Mouse (Mus musculus) kidney, postnatal 36 days (tissue): ENCODE measurements around the gene Msh3.

Experiments
- DNase-seq, 2 experiments: peaks; one replicate each; pipeline ENCODE4 v3.0.0; 2021 to 2022; ENCODE audit warnings: mixed read lengths in 2 of 2

The Msh3 gene

DNA sequence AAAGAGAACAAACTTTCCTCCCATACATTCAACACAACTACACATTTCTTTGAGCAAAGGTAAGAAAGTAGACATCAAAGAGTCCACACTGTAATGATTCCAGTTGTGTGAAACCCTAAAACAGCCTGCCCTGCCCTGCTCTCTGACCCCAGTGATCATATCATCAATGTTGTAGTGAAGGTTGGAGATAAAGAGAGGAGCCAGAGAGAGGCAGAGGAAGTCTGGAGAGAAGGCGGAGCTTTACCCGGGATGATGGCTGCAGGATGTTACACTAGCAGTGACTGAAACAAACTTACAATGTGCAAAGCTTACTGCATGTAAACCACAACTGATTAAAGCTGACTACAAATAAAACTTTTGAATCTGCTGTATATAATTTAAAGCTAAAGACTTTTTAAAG, 26.8 kb downstream of the Msh3 start:
- no peak for DNase-seq

GRCm38 (mm10) chr13:92326030-92326429, 28.8 kb downstream of the Msh3 start:
- DNase-seq, result no peak

DNA sequence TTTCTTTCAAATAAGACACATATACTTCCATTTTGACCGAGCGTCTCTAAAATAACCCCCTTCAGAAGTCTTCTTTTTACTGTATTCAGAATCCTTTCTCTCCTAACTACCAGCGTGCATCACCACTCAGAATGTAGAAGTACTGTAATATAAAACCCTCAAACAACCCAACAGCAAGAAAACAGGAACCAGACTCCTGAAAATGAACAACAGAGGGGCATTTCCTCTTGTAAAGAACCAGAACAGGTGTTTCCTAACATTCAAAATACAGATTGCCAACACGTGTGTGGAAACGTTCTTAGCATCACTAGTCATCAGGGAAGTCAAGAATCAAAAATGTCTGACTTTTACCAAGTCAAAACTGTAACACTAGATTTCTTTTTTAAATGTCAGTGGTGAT, 34.0 kb downstream of the Msh3 start:
- no peak for DNase-seq

- no peak for DNase-seq
Observed at GRCm38 (mm10) chr13:92314613-92315012, 40.2 kb downstream of the Msh3 start.

GRCm38 (mm10) chr13:92305680-92306079, 49.1 kb downstream of the Msh3 start, which contains the start of gene Gm20379:
TSS of gene Gm20379 (plus strand) at chr13:92305980.
- no peak for DNase-seq

GRCm38 (mm10) chr13:92304291-92304690, 50.5 kb downstream of the Msh3 start:
- DNase-seq, result no peak

DNA sequence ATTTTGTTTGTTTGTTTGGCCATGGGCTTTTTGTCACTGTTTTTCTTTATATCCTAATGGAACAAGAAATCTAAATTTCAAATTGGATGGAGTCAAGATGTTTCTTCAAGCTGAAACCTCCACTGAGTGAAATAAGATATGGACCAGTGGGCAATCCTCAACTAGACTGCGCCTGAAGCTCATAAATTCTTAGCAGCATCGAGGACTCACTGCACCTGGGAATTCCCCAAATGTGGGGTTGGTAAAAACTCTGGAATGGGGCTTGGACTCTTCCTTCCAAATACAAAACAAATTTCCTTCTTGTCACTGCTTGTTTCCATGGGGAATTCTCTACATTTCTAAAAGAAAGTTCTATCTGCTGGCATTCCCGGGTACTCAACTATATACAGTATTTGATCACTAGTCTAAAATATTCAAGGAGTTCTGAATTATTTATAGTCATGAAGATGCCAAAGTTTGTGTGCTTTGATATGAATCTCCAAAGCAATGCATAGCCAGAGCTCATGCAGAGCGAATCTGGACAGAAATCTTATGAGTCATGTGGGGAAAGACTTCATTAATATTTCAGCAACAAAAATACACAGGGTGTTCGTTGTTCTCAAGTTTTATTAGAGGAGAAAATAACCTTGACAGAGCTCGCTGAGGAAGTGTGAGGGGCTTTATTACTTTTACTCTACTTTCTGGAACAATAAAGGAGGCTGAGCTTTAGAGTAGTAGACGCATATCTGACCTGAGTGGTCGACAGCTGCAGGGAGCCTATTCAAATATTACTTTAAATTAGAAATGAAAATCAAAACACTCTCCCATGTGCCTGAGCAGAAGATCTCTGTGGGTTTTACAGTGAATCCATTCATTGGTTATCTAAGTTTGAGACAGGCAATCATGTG, 51.5 kb downstream of the Msh3 start:
- DNase-seq, result no peak

GRCm38 (mm10) chr13:92302466-92302865, 52.3 kb downstream of the Msh3 start:
- no peak for DNase-seq

DNA sequence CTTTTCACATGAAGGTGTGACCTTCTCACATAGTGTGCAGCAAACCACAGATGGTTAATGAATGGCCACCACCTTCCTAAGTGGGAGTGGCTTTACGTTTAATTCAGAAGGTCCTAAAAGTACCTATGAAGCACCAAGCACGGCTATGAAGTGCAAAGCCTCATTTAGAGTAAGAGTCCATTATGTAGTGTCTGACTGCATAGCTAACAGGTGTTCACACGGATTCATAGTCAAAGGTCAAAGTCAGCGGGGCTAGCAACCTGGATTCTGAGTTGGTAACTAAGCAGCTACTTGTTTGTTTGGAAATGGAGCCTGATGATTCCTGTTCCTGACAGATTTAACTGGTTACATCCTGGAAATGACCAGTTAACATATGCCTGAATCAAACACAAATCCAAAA, 53.0 kb downstream of the Msh3 start:
- DNase-seq, result peak in 1 of 2 experiments; percentile 21

- DNase-seq, result no peak
Observed at GRCm38 (mm10) chr13:92299522-92299921, 55.3 kb downstream of the Msh3 start.

GRCm38 (mm10) chr13:92297021-92297420, 57.8 kb downstream of the Msh3 start:
- DNase-seq, result no peak

GRCm38 (mm10) chr13:92296490-92296889, 58.3 kb downstream of the Msh3 start:
- no peak for DNase-seq

DNA sequence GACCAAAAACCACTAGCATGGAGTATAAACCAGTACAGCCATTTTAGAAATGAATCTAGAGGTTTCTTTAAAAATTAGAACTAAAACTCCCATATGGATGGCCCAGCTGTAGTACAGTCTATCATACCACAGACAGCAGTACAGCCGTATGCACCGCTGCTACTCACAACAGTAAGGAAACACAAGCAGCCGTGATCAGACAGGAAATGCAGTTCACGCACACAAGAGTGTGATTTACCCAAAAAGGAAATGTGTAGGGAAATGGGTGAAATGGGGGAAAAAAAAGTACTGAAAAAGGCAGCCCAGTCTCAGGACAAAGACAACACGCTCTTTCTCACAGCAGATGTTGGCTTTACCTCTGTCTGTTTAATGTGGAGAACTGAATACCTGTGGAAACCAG, 60.9 kb downstream of the Msh3 start:
- no peak for DNase-seq

DNA sequence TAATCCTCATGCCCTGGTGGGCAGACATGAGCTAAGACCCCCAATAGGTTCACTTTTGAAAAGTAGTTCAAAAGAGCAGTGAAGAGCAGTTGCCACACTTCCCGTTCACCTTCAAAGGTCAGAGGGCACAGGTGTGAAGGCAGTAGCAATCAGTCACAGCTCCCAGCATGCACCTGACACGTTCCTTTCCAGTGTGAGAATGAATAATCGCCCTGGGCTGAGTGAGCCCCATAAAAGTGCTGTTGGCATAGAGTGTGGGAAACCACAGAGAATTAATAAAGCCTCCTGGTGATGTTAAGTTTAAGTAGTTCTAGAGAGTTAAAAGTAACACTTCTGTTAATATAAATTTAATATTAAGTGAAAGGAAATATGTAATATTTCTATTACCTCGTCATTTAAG, 63.2 kb downstream of the Msh3 start:
- DNase-seq, result peak; percentile 39 to 59

- no peak for DNase-seq
Observed at GRCm38 (mm10) chr13:92277027-92277426, 77.8 kb downstream of the Msh3 start.

DNA sequence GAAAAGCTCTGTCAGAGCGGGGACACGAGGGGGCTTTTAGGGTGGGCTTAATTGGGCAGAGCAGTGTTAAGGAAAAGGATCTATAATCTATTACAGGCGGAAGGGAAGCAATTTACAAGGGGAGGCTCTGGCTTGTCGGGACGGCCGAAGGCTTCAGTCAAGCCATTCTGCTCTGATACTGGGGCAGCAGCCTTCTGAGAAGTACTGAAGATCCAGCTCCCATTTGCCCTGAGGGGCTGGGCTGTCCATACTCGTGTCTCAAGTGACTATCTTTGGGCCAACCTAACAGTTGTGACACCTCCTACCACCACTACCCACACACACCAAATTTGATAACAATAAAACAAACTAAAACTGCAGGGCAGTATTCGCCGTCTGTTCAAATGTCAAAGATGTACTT, 79.5 kb downstream of the Msh3 start:
- DNase-seq, result no peak

DNA sequence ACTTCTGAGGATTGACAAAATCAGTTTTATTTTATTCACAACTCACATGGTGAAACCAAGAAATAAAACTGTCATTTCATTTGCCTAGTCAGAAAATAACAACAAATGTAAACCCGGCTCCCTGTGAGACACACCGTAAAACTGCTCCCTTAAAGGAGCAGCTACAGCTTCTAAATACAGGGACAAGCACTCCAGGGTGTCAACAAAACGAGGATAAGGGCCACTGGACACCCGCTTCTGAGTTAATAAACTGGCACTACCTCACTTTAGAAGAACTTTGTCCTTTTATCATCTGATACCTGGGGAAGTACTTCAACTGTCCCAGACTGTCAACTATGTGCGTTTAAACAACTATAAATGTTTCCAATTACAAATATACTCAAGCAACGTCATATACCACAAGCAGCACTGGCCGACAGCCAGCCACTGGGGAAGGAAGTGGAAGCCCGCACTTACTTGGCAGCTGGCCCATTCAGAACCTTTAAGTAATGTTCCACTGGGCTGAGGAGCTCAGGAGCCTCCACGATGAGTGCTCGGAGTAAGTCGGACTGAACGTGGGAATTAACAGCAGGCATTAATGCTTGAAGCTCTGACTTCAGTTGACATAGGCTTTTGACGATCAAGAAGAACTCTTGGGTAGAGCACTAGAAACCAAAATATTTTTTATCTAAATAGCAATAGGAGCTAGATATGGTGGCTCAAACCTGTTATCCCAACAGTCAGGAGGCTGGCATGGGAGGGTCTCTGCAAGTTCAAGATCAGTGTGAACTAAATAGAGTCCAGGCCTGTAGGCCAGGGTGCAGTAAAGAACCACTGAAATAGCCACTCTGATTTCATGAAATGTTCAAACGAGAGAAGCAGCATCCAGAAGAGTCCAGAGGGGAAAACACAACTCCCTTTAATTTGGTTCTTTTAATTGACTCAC, 80.3 kb downstream of the Msh3 start:
- peak; percentile 82 to 87 for DNase-seq

DNA sequence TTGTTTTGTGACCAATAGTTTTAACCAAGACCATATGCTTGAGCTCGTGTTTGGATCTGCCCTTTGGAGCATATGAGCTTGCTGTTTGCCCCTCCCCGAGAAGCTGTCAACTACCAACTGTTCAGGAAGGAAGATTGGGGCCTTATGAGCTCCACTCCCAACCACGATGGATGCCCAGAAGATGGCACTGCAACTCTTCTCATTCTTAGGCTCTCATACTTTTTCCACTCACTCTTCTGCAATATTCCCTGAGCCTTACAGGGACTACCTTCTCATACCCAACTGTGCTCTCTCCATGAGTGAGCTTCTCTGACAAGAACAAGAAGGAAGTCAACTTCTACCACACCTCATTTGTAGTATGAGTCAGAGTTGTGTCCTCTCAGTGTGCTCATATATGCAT, 87.7 kb downstream of the Msh3 start:
- DNase-seq, result peak in 1 of 2 experiments; percentile 23

DNA sequence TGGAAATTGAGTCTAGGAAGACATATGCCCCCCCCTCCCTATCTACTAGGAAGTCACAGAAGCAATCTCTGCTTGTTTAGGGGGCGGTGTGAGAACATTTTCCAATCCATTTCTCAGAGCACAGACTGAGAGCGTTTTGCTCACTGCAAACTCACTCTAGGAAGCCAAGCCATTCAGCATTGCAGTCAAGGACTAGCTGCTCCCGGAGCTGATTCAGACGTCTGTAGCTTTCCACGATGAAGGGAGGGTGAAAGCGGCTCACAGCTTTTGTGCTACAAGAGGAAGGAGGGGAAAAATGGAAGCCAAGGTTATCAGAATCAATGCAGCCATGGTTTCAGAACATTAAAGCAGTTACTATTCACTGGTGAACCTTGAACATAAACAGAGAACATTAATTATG, 91.2 kb downstream of the Msh3 start:
- DNase-seq, result no peak

GRCm38 (mm10) chr13:92261329-92261728, 93.5 kb downstream of the Msh3 start:
- DNase-seq, result no peak

DNA sequence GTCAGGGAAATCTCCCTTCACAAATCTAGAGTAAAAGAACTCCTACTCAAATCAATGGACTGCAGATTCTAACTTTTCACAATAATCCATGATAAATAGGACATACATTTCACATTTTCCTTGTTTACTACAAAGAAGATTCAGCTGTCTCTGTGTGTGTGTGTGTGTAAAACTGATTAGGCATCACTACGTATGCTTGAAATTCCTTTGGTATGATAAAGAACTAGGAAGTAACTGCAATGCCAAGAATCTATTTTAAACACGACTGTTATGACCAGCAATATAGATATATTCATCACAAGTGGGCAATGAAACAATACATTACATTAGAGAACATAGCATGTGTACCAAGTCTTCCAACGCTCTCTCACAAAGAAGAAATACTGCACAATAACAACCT, 99.3 kb downstream of the Msh3 start:
- no peak for DNase-seq

- DNase-seq, result no peak
Observed at GRCm38 (mm10) chr13:92253850-92254249, 101.0 kb downstream of the Msh3 start.

GRCm38 (mm10) chr13:92252331-92252730, 102.5 kb downstream of the Msh3 start:
- no peak for DNase-seq

GRCm38 (mm10) chr13:92247576-92247975, 107.2 kb downstream of the Msh3 start:
- DNase-seq, result no peak
